In genomic region chr3:129731636-129732035, GRCm38 (mm10) we compare ENCODE assay signal across 29 mouse cellular contexts. TPM values are rescaled to one million over a fixed set of nuclear protein-coding genes. Genes with fewer than 3 reads are reported as not detected.
DNase-seq lines count a peak whose midpoint lies in the region; ATAC-seq and TF ChIP-seq lines count a peak whose summit lies in the region.
"Had no signal": no experiment of that assay in that cellular context is flagged by ENCODE, and none has a peak within 500 bp of the region (broad histone marks: within the 10 kb centered on the region; RNA-seq: fewer than 3 reads in every experiment).

No protein-coding gene starts in this region.

- H3K27me3 ChIP-seq in MEL (ENCODE audit: control insufficient read depth in 1 of 2, insufficient read depth in 2 of 2, low read length in 2 of 2): peaks cover 0 to 2% of the 10 kb centered on the region in 2 experiments; a peak in 1 of 4 replicates
- H3K27me3 ChIP-seq in liver, embryonic 12.5 days (replicated peaks): peaks cover 4% of the 10 kb centered on the region; the same call in 1 of the 2 replicates
- no peaks in the 10 kb centered on the region for H3K27me3 ChIP-seq in embryonic facial prominence, embryonic 10.5 days (replicated peaks; ENCODE audit: low read depth, poor library complexity, severe bottlenecking)
- H3K27me3 ChIP-seq: forebrain, embryonic 13.5 days; heart, embryonic 12.5 days; heart, embryonic 15.5 days; Patski had no signal

- no peak overlapping the region for H3K4me2 ChIP-seq in liver, embryonic 12.5 days
- H3K4me2 ChIP-seq: forebrain, embryonic 13.5 days; heart, embryonic 12.5 days; heart, embryonic 15.5 days; hindbrain, embryonic 14.5 days had no signal

- TF ChIP-seq EP300 in MEL (IDR thresholded peaks at IDR 0.05; ENCODE audit: low read depth in 1 of 2, low read length in 2 of 2): no peak

- no peaks in the 10 kb centered on the region for H3K79me2 ChIP-seq in MEL (ENCODE audit: control insufficient read depth, insufficient read depth, low read length, poor library complexity)

- peak; percentile 79 for DNase-seq in heart, adult 11 months
- DNase-seq in heart, adult 8-10 months (ENCODE audit: low spot score): no peak
- peak; percentile 61 for DNase-seq in MEL (ENCODE audit: low read depth, low spot score)
- no peak for DNase-seq in spleen, adult 12 weeks (ENCODE audit: low spot score)
- no peak for DNase-seq in embryonic facial prominence, embryonic 10.5 days (ENCODE audit: low spot score)
- DNase-seq: adrenal gland, postnatal 10 days; adrenal gland, postnatal 36 days; B cell, adult 2 months; cerebellum, adult 18-20 months; cerebellum, adult 9-10 months; cerebellum, postnatal 25 days; embryo, embryonic 11 days; forebrain, postnatal 0 days; gastrocnemius, adult 2 months; gastrocnemius, postnatal 25 days; heart, postnatal 10 days; heart, postnatal 36 days had no signal

- ATAC-seq in granulocyte monocyte progenitor cell, adult 5-6 weeks (replicated peaks; ENCODE audit: poor library complexity, severe bottlenecking): peak; percentile 62
- peak; percentile 71 for ATAC-seq in megakaryocyte progenitor cell, adult 5-6 weeks (replicated peaks; ENCODE audit: poor library complexity)
- no peak for ATAC-seq in liver, embryonic 12.5 days
- ATAC-seq: forebrain, embryonic 13.5 days; forebrain, postnatal 0 days; hindbrain, postnatal 0 days; inflammation-experienced regulatory T-cells, adult 6 months; intestine, postnatal 0 days; Patski had no signal

- H3K9me3 ChIP-seq in MEL (replicated peaks; ENCODE audit: insufficient read depth, low read length): no peaks in the 10 kb centered on the region
- H3K9me3 ChIP-seq in liver, embryonic 12.5 days (replicated peaks): no peaks in the 10 kb centered on the region
- H3K9me3 ChIP-seq in embryonic facial prominence, embryonic 10.5 days: no peaks in the 10 kb centered on the region
- H3K9me3 ChIP-seq: forebrain, embryonic 10.5 days; forebrain, embryonic 13.5 days; heart, embryonic 12.5 days; heart, embryonic 15.5 days had no signal

- peaks cover 0 to 15% of the 10 kb centered on the region in 2 experiments; a peak in 2 of 4 replicates for H3K36me3 ChIP-seq in MEL (ENCODE audit: control insufficient read depth in 1 of 2, insufficient read depth in 2 of 2, low read length in 2 of 2)
- no peaks in the 10 kb centered on the region for H3K36me3 ChIP-seq in liver, embryonic 12.5 days
- H3K36me3 ChIP-seq in embryonic facial prominence, embryonic 10.5 days (replicated peaks): no peaks in the 10 kb centered on the region
- H3K36me3 ChIP-seq: forebrain, embryonic 10.5 days; heart, embryonic 12.5 days; heart, embryonic 15.5 days had no signal

- no peak overlapping the region for H3K9ac ChIP-seq in MEL (ENCODE audit: control insufficient read depth, low read depth, low read length, poor library complexity, severe bottlenecking)
- H3K9ac ChIP-seq in liver, embryonic 12.5 days: no peak overlapping the region
- H3K9ac ChIP-seq: forebrain, embryonic 13.5 days; forebrain, postnatal 0 days; heart, embryonic 12.5 days; heart, embryonic 15.5 days; hindbrain, embryonic 14.5 days had no signal

- H3K4me3 ChIP-seq in MEL (ENCODE audit: control insufficient read depth in 1 of 2, insufficient read depth in 1 of 2, low read depth in 2 of 2, low read length in 2 of 2): no peak overlapping the region
- H3K4me3 ChIP-seq in liver, embryonic 12.5 days: no peak overlapping the region
- no peak overlapping the region for H3K4me3 ChIP-seq in embryonic facial prominence, embryonic 10.5 days
- H3K4me3 ChIP-seq: forebrain, embryonic 10.5 days; forebrain, embryonic 13.5 days; gastrocnemius, adult 2 months; heart, embryonic 12.5 days; heart, embryonic 15.5 days had no signal

- peak in 1 of 3 experiments; percentile 24; a peak in 2 of 6 replicates for TF ChIP-seq CTCF in MEL (IDR thresholded peaks at IDR 0.05 in 2 of 3, conservative IDR thresholded peaks at IDR 0.05 in 1 of 3; ENCODE audit: control insufficient read depth in 1 of 3, insufficient read depth in 1 of 3, low read depth in 2 of 3, low read length in 3 of 3, poor library complexity in 1 of 3, severe bottlenecking in 1 of 3)

- no peak for TF ChIP-seq RAD21 in MEL (IDR thresholded peaks at IDR 0.05; ENCODE audit: low read depth, low read length)

- H3K27ac ChIP-seq in MEL (ENCODE audit: control insufficient read depth, low read depth, low read length): no peak overlapping the region
- no peak overlapping the region for H3K27ac ChIP-seq in liver, embryonic 12.5 days
- H3K27ac ChIP-seq in embryonic facial prominence, embryonic 10.5 days (replicated peaks): no peak overlapping the region
- H3K27ac ChIP-seq: forebrain, embryonic 10.5 days; forebrain, embryonic 13.5 days; gastrocnemius, adult 2 months; heart, embryonic 15.5 days; hindbrain, embryonic 14.5 days; hindbrain, postnatal 0 days had no signal

- 66% methylated on average over 6 of the region's 6 CpGs for WGBS in liver, embryonic 12.5 days (ENCODE audit: insufficient replicate concordance)
- WGBS in embryonic facial prominence, embryonic 10.5 days: 83% methylated on average over 6 of the region's 6 CpGs

- TF ChIP-seq POLR2A in MEL (IDR thresholded peaks at IDR 0.05; ENCODE audit: control insufficient read depth in 1 of 2, insufficient read depth in 1 of 2, low read depth in 1 of 2, low read length in 2 of 2, poor library complexity in 1 of 2): no peak

- peaks cover 4 to 18% of the 10 kb centered on the region in 2 experiments for H3K4me1 ChIP-seq in MEL (ENCODE audit: control insufficient read depth in 1 of 2, insufficient read depth in 2 of 2, low read length in 2 of 2)
- no peaks in the 10 kb centered on the region for H3K4me1 ChIP-seq in liver, embryonic 12.5 days
- no peaks in the 10 kb centered on the region for H3K4me1 ChIP-seq in embryonic facial prominence, embryonic 10.5 days
- H3K4me1 ChIP-seq: forebrain, embryonic 13.5 days; heart, embryonic 12.5 days; heart, embryonic 15.5 days had no signal

TF ChIP-seq in MEL, 35 proteins besides CTCF, POLR2A, EP300 and RAD21:
- TF ChIP-seq KAT2A (conservative IDR thresholded peaks at IDR 0.05; ENCODE audit: low read depth, low read length) (no peak), SIN3A (IDR thresholded peaks at IDR 0.05; ENCODE audit: low read length) (0 out of 2 replicates have a peak, but pooled peaks have one; percentile 18), MXI1 (IDR thresholded peaks at IDR 0.05; ENCODE audit: low read depth, low read length) (no peak), RCOR1 (IDR thresholded peaks at IDR 0.05; ENCODE audit: low read depth, low read length) (no peak), ZNF384 (IDR thresholded peaks at IDR 0.05; ENCODE audit: low read depth, low read length) (no peak), SMC3 (IDR thresholded peaks at IDR 0.05; ENCODE audit: low read depth, low read length) (peak; percentile 6; the same call in 1 of the 2 replicates), TBP (IDR thresholded peaks at IDR 0.05; ENCODE audit: low read depth, low read length) (no peak)

RNA-seq across cellular contexts. Expression of gene Egf, which starts 23.5 kb away (rescaled TPM):
- total RNA-seq in heart, adult 8-10 months (2022): 1 to 10 TPM; 1.9 to 5.6 (median 2.7) TPM
- 1.5 and 1.8 TPM in 2 replicates for total RNA-seq in MEL (2012; rRNA removed)
- 1 to 10 TPM in 1 of 2 experiments, not detected in 1; 3.1 TPM for polyA plus RNA-seq in MEL (2012; ENCODE audit: insufficient read depth in 1 of 2, insufficient read length in 2 of 2, low read depth in 1 of 2, low replicate concordance in 2 of 2, missing spikeins in 1 of 2)
- total RNA-seq in granulocyte monocyte progenitor cell, adult 5-6 weeks (2014; fragmentation: Nextera tagmentation): 3.8 and 6.1 TPM in 2 replicates
- 1.5 and 1.7 TPM in 2 replicates for total RNA-seq in granulocyte monocyte progenitor cell, adult 5-6 weeks (2017)
- 1.1 and 1.2 TPM in 2 replicates for total RNA-seq in megakaryocyte progenitor cell, adult 5-6 weeks (2015)
- 1.8 and 1.9 TPM in 2 replicates for total RNA-seq in megakaryocyte progenitor cell, adult 5-6 weeks (2017)
- polyA plus RNA-seq in liver, embryonic 12.5 days (2016; fragmentation: Nextera tagmentation; extraction: Ambion mirVana): 0.71 and 0.95 TPM in 2 replicates
- polyA plus RNA-seq in embryonic facial prominence, embryonic 10.5 days (2016; fragmentation: Nextera tagmentation; extraction: Ambion mirVana): 1.5 TPM in 2 replicates

Comparison
In these comparisons a context has a peak if more than half of its experiments do, and no peak if none do; other contexts are left out.
1. DNase-seq: peak in heart, adult 11 months (single experiment) and MEL (single experiment); none in heart, adult 8-10 months (single experiment), spleen, adult 12 weeks (single experiment) and embryonic facial prominence, embryonic 10.5 days (single experiment).